Mouse (Mus musculus) thymus, adult 2 months (tissue): ENCODE results near the gene Sh3rf1.

Experiments
- CTCF ChIP-seq: fragments of 200-500 bp; IDR thresholded peaks from 2 replicates; pipeline ENCODE4 v1.5.1; 2012; ENCODE audit warnings: mild to moderate bottlenecking, control low read depth, low read length, moderate library complexity, borderline replicate concordance; ENCODE audit not compliant: control insufficient read depth, poor library complexity, insufficient read depth; ENCODE audit errors: extremely low read depth
- POLR2A ChIP-seq: fragments of 200-500 bp; IDR thresholded peaks from 2 replicates; pipeline ENCODE4 v1.6.1; 2012; ENCODE audit warnings: mild to moderate bottlenecking, low read length, control low read depth, moderate library complexity; ENCODE audit not compliant: control insufficient read depth, poor library complexity, insufficient read depth; ENCODE audit errors: extremely low read depth

DNA sequence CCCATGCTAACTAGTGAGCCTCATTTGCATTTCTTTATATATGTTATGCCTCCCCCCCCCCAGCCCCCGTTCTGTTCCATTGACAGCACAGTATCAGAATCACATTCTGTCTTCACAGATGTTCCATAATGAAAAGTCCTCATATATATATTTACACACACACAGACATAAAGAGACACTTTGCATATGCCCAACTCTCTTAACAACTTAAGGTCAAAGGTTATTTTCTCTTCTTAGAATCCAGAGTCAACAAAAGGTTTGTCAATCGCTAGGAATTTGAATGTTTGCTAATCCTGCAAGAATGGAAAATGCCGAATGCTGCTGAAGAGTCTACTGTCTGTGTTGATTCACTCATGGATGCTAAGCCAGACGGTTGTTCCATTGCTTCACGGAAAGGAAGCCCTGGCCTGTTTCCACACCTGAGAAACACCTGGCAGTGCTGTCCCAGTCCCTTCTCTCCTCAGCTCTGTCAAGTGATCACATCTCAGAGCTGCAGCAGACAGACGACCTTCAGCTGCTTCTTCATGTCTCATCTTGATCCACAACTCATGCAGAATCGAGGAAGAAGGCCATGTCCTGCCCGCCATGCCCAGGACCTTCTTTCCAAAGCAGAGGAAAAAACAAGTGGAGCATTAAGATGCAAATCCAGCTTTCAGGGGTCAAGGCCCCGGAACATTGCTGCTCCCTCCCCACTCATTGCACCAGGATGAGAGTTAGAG is 213.1 kb downstream of the Sh3rf1 start:
- TF ChIP-seq POLR2A (no peak), CTCF (no peak)
